Mouse (Mus musculus) CH12.LX (cell line): ENCODE data around the gene Tmem189.

ENCODE experiments used
- CTCF ChIP-seq, 2 experiments: IDR thresholded peaks in 1 of 2; conservative IDR thresholded peaks in 1 of 2; 2 replicates each; pipeline ENCODE4 v1.5.1; 2011 to 2012; ENCODE audit warnings: low read depth in 2 of 2, low read length in 2 of 2, improper control_type of control experiment in 1 of 2, inconsistent platforms in 1 of 2, mild to moderate bottlenecking in 1 of 2, moderate library complexity in 1 of 2
- E2F4 ChIP-seq: IDR thresholded peaks from 2 replicates; pipeline ENCODE4 v1.6.1; 2011; ENCODE audit warnings: low read depth, low read length, improper control_type of control experiment; ENCODE audit not compliant: insufficient replicate concordance
- EP300 ChIP-seq: IDR thresholded peaks from 2 replicates; pipeline ENCODE4 v1.6.1; 2011; ENCODE audit warnings: low read length, improper control_type of control experiment
- MAX ChIP-seq: IDR thresholded peaks from 2 replicates; pipeline ENCODE4 v1.6.1; 2011; ENCODE audit warnings: low read length, improper control_type of control experiment
- POLR2A ChIP-seq: IDR thresholded peaks from 2 replicates; pipeline ENCODE4 v1.6.1; 2011; ENCODE audit warnings: low read depth, mild to moderate bottlenecking, improper control_type of control experiment, low read length

DNA sequence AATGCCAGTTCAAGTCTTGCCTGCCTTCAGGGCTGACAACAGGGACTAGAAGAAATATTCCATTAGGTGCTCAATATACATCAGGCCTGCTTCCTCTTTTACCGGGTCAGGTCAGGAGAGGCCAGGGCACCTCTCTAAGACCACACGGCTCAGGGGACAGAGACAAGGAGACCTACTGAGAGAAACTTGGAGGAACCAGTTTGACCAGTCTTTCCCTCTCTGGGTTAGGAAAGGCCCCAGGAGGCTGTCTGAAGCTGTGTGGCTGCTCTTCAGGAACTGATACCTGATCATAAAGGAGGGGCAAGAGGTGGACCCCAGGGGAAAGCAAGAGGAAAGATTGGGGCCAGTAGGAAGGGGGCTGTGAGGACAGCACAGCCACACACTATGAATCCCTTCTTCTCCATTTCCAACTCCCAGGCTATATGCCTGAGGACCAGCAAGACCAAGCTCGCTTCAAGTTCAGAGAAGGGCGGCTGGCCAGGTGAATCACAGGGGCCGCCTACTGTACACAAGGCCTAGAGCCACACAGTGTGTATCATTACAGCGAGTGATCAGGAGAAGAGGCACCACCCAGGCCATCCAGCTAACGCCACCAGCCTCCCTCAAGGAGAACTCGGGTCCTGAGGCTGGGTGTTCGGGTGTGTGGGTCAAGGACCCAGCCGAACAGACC, 30.3 kb downstream of the Tmem189 start:
- TF ChIP-seq CTCF (conservative IDR thresholded peaks at IDR 0.05 in 1 of 2, IDR thresholded peaks at IDR 0.05 in 1 of 2; ENCODE audit: low read depth in 2 of 2, low read length in 2 of 2): no peak
- no peak for TF ChIP-seq MAX
- TF ChIP-seq POLR2A: no peak
- no peak for TF ChIP-seq EP300
- TF ChIP-seq E2F4: no peak
